Mouse (Mus musculus) hindbrain, embryonic 13.5 days (tissue): ENCODE measurements around the gene Gtf3c1. TPM values are rescaled to one million over a fixed set of nuclear protein-coding genes. Genes with fewer than 3 reads are reported as not detected.

Source experiments
- ATAC-seq: fragments of 200-750 bp; cut with Nextera tagmentation; 2 replicates; pipeline ENCODE4 v1.8.0; 2017; ENCODE audit warnings: moderate TSS enrichment; ENCODE audit not compliant: low FRiP score
- H3K27ac ChIP-seq: fragments of 300-500 bp; sonication (generic); 2 replicates; pipeline ENCODE4 v1.5.1; 2015; ENCODE audit warnings: inconsistent platforms, mild to moderate bottlenecking, moderate library complexity
- H3K27me3 ChIP-seq: fragments of 300-500 bp; sonication (generic); 2 replicates; pipeline ENCODE4 v1.6.1; 2015; ENCODE audit warnings: mild to moderate bottlenecking, inconsistent platforms
- H3K36me3 ChIP-seq: fragments of 300-500 bp; sonication (generic); 2 replicates; pipeline ENCODE4 v1.6.1; 2015; ENCODE audit warnings: mild to moderate bottlenecking, inconsistent platforms
- H3K4me1 ChIP-seq: fragments of 300-500 bp; sonication (generic); replicated peaks from 2 replicates; pipeline ENCODE4 v1.6.1; 2015; ENCODE audit warnings: inconsistent platforms
- H3K4me2 ChIP-seq: fragments of 300-500 bp; sonication (generic); 2 replicates; pipeline ENCODE4 v1.6.1; 2015; ENCODE audit warnings: inconsistent platforms, mild to moderate bottlenecking, moderate library complexity
- H3K4me3 ChIP-seq: fragments of 300-500 bp; sonication (generic); 2 replicates; pipeline ENCODE4 v1.5.1; 2015; ENCODE audit warnings: mild to moderate bottlenecking, inconsistent platforms
- H3K9ac ChIP-seq: fragments of 300-500 bp; sonication (generic); 2 replicates; pipeline ENCODE4 v1.6.1; 2015; ENCODE audit warnings: mild to moderate bottlenecking, inconsistent platforms
- H3K9me3 ChIP-seq: fragments of 300-500 bp; sonication (generic); 2 replicates; pipeline ENCODE4 v1.6.1; 2016; ENCODE audit warnings: inconsistent platforms
- WGBS: fragments of 180-500 bp; shearing (Covaris S2); methylation state at CpG from one replicate; pipeline ENCODE4 v1.1.7; 2015; 5-methylcytosine and 5-hydroxymethylcytosine counted together
- polyA plus RNA-seq: library from polyadenylated mRNA; unstranded; fragments of >200 nt; fragmentation: Nextera tagmentation; extraction: Ambion mirVana; gene quantifications from 2 replicates; pipeline ENCODE4 v1.2.1, GENCODE M21; 2015

The Gtf3c1 gene
- polyA plus RNA-seq, 1 experiment from 2014 or later = 31.0 TPM

GRCm38 (mm10) chr7:125607384-125608182, 100.0 kb downstream of the Gtf3c1 start:
- WGBS = 61% methylated on average over 6 of the region's 6 CpGs
- no peak for ATAC-seq
- H3K36me3 ChIP-seq = no peaks in the 10 kb centered on the region
- no peaks in the 10 kb centered on the region for H3K27me3 ChIP-seq
- H3K9ac ChIP-seq = no peak overlapping the region
- H3K4me2 ChIP-seq = no peak overlapping the region
- H3K27ac ChIP-seq = no peak overlapping the region
- 0 out of 2 replicates have a peak, but pooled peaks cover 5% of the 10 kb centered on the region for H3K4me1 ChIP-seq
- no peaks in the 10 kb centered on the region for H3K9me3 ChIP-seq
- no peak overlapping the region for H3K4me3 ChIP-seq

GRCm38 (mm10) chr7:125606265-125607164, 101.1 kb downstream of the Gtf3c1 start:
- no peak for ATAC-seq
- WGBS = 54% methylated on average over 2 of the region's 2 CpGs

GRCm38 (mm10) chr7:125605725-125606139, 101.8 kb downstream of the Gtf3c1 start:
- Histone ChIP-seq H3K4me3 (no peak overlapping the region), H3K4me1 (0 out of 2 replicates have a peak, but pooled peaks cover 5% of the 10 kb centered on the region), H3K27me3 (no peaks in the 10 kb centered on the region), H3K36me3 (no peaks in the 10 kb centered on the region), H3K9ac (no peak overlapping the region), H3K9me3 (no peaks in the 10 kb centered on the region), H3K27ac (no peak overlapping the region), H3K4me2 (no peak overlapping the region)
- 56% methylated on average over 4 of the region's 4 CpGs for WGBS
- ATAC-seq = no peak

More at GRCm38 (mm10) chr7:125606265-125607164, 101.1 kb downstream of the Gtf3c1 start:
- H3K4me1 ChIP-seq = 0 out of 2 replicates have a peak, but pooled peaks cover 5% of the 10 kb centered on the region
- no peak overlapping the region for H3K27ac ChIP-seq
- no peaks in the 10 kb centered on the region for H3K27me3 ChIP-seq
- no peaks in the 10 kb centered on the region for H3K9me3 ChIP-seq
- no peak overlapping the region for H3K9ac ChIP-seq
- H3K36me3 ChIP-seq = no peaks in the 10 kb centered on the region
- no peak overlapping the region for H3K4me3 ChIP-seq
- no peak overlapping the region for H3K4me2 ChIP-seq

DNA sequence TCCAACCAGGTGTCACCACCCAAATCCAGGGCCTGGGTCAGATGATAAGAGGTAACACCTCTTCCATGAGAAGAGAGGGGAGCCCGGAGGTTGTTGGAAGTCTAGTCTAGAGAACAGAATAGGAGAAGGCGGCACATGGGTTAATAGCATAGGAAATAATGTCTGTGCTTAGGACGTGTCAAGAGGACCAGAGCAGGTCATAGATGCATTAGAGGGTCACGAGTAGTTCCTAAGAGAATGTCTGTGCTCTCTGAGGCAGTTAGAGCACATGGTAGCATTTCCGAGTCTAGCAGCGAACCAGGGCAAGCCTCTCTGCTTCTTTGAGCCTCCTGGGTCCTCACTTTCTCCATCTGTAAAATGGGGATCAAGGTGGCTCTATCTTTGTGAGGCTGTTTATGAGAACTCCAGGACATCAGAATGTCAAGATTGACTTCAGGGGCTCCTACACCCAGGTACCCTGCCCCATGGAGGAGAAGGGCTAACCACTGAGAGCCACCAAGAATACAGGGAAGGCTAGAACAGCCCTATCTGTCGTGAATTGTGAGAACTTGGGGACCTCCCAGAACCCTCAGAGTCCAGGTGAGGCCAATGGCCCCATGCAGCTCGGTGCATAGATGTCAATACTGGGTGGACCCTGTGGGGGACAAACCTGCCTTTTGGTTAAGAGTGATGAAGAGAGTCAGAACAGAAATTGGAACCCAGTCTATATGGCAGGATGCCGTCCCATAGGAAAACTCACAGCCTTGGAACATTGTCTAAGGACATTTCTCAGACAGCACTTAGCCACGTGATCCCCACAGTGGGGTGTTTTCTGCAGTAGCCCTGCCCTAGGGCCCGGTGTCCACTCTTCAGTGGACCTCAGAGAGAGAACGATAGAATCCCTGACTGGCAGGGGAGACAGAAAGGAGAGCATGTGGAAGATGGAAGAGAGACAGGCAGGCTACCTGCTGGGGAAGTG, 102.9 kb downstream of the Gtf3c1 start:
- H3K36me3 ChIP-seq = no peaks in the 10 kb centered on the region
- 0 out of 2 replicates have a peak, but pooled peaks cover 5% of the 10 kb centered on the region for H3K4me1 ChIP-seq
- H3K4me3 ChIP-seq = no peak overlapping the region
- no peaks in the 10 kb centered on the region for H3K9me3 ChIP-seq
- no peak overlapping the region for H3K4me2 ChIP-seq
- WGBS = 89% methylated on average over 12 of the region's 12 CpGs
- no peak overlapping the region for H3K27ac ChIP-seq
- H3K27me3 ChIP-seq = no peaks in the 10 kb centered on the region
- no peak for ATAC-seq
- H3K9ac ChIP-seq = no peak overlapping the region

GRCm38 (mm10) chr7:125603185-125603631, 104.4 kb downstream of the Gtf3c1 start, which contains the start of gene Il21r:
Gene Il21r (plus strand): TSS chr7:125603429.
- WGBS = 79% methylated on average over 11 of the region's 11 CpGs
- H3K4me2 ChIP-seq = no peak within 1 kb of the TSS
- no peak within 1 kb of the TSS for H3K27ac ChIP-seq
- 0 out of 2 replicates have a peak, but pooled peaks cover 5% of the 10 kb centered on the region for H3K4me1 ChIP-seq
- ATAC-seq = no peak
- H3K9ac ChIP-seq = no peak within 1 kb of the TSS
- no peaks in the 10 kb centered on the region for H3K27me3 ChIP-seq
- H3K9me3 ChIP-seq = no peaks in the 10 kb centered on the region
- H3K4me3 ChIP-seq = no peak within 1 kb of the TSS
- H3K36me3 ChIP-seq = no peaks in the 10 kb centered on the region

- Histone ChIP-seq H3K4me2 (no peak overlapping the region), H3K9me3 (no peaks in the 10 kb centered on the region), H3K27ac (no peak overlapping the region), H3K9ac (no peak overlapping the region), H3K36me3 (no peaks in the 10 kb centered on the region), H3K4me3 (no peak overlapping the region), H3K4me1 (0 out of 2 replicates have a peak, but pooled peaks cover 4% of the 10 kb centered on the region), H3K27me3 (no peaks in the 10 kb centered on the region)
- ATAC-seq = no peak
- WGBS = 81% methylated on average over 11 of the region's 11 CpGs
Observed at GRCm38 (mm10) chr7:125601821-125602448, 105.6 kb downstream of the Gtf3c1 start.

DNA sequence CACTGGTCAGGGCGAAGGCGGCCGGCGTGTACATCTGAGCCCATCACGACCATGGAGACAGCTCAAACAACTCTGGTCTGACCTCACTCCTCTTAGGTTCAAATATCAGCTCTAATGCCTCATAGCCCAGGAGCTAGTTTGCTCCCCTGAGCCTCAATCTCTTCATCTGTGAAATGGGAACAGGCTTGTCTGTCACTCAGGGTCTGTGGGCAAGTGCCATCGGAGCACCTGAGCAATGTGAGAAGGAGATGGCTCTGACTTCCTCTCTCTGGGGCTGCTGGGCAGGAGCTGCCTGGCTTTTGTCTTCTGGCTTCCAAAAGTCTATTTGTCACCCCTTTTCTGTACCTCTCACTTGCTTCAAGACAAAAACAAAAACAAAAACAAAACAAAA, 106.3 kb downstream of the Gtf3c1 start:
- Histone ChIP-seq H3K27ac (no peak overlapping the region), H3K9me3 (no peaks in the 10 kb centered on the region), H3K9ac (no peak overlapping the region)

GRCm38 (mm10) chr7:125600612-125601279, 106.8 kb downstream of the Gtf3c1 start:
- 60% methylated on average over 6 of the region's 6 CpGs for WGBS
- no peak overlapping the region for H3K4me3 ChIP-seq
- no peak overlapping the region for H3K9ac ChIP-seq
- no peaks in the 10 kb centered on the region for H3K36me3 ChIP-seq
- no peaks in the 10 kb centered on the region for H3K4me1 ChIP-seq
- no peak overlapping the region for H3K27ac ChIP-seq
- no peaks in the 10 kb centered on the region for H3K27me3 ChIP-seq
- no peak overlapping the region for H3K4me2 ChIP-seq
- no peak for ATAC-seq
- H3K9me3 ChIP-seq = no peaks in the 10 kb centered on the region

More for the DNA sequence above, 106.3 kb downstream of the Gtf3c1 start:
- H3K4me3 ChIP-seq = no peak overlapping the region
- no peaks in the 10 kb centered on the region for H3K27me3 ChIP-seq
- ATAC-seq = no peak
- H3K4me2 ChIP-seq = no peak overlapping the region
- no peaks in the 10 kb centered on the region for H3K36me3 ChIP-seq
- 92% methylated on average over 6 of the region's 6 CpGs for WGBS
- H3K4me1 ChIP-seq = no peaks in the 10 kb centered on the region

- no peak overlapping the region for H3K4me2 ChIP-seq
- ATAC-seq = no peak
- H3K9me3 ChIP-seq = no peaks in the 10 kb centered on the region
- no peaks in the 10 kb centered on the region for H3K4me1 ChIP-seq
- no peak overlapping the region for H3K27ac ChIP-seq
- H3K36me3 ChIP-seq = no peaks in the 10 kb centered on the region
- H3K4me3 ChIP-seq = no peak overlapping the region
- no peak overlapping the region for H3K9ac ChIP-seq
- WGBS = 78% methylated on average over 10 of the region's 10 CpGs
- no peaks in the 10 kb centered on the region for H3K27me3 ChIP-seq
Observed at GRCm38 (mm10) chr7:125600136-125600535, 107.4 kb downstream of the Gtf3c1 start.

DNA sequence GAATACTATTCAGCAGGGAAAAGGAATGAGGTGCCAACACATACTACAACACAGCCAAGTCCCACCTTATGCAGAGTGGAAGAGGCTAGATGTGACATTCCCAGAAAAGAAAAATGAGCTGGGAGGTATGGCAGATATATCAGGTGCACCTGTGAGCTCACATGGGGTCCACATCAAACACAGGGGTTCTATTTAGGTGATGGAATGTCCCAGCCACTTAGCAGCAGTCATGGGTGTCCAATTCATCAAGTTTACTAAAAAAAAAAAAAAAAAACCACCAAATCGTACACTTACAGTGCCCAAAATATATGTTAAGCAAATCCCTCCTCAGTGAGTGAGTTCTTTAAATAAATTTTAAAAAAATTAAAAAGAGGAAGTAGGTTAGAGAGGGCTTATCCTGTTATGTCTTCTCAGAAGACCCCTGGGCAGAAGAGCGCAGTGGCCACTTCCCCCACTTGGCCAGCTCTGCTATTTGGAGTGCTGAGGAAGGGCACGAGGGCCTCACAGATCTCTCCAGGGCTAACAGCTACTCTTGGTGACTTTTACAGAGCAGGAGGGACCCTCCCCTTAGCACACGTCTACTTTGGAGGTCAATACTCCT, 108.1 kb downstream of the Gtf3c1 start:
- Histone ChIP-seq H3K27me3 (no peaks in the 10 kb centered on the region), H3K4me1 (no peaks in the 10 kb centered on the region), H3K9me3 (no peaks in the 10 kb centered on the region), H3K4me2 (no peak overlapping the region), H3K27ac (no peak overlapping the region), H3K4me3 (no peak overlapping the region), H3K36me3 (no peaks in the 10 kb centered on the region), H3K9ac (no peak overlapping the region)
- ATAC-seq = no peak
- 71% methylated on average over 4 of the region's 4 CpGs for WGBS
